Mouse (Mus musculus): Measurements from ENCODE around the gene Gm9733. TPM values are rescaled to one million over a fixed set of nuclear protein-coding genes. Genes with fewer than 3 reads are reported as not detected.
"Not testable (repeated sequence)": the region's sequence is repeated elsewhere in the genome, so short reads cannot be mapped to it uniquely, and the experiment has no call there.

The Gm9733 gene
- polyA plus RNA-seq (2012; rRNA removed) = 0.19 and 0.23 TPM in 2 replicates

- no peak within 1 kb of the TSS for H3K27ac ChIP-seq (ENCODE audit: insufficient read depth, low read depth, low read length)
- no peaks in the 10 kb centered on the region for H3K4me1 ChIP-seq (ENCODE audit: control insufficient read depth, insufficient read depth, low read length)
- H3K36me3 ChIP-seq (ENCODE audit: control insufficient read depth, insufficient read depth, low read length) = no peaks in the 10 kb centered on the region
- 86% methylated on average over 3 of the region's 3 CpGs for WGBS
- no peak for DNase-seq
- H3K4me3 ChIP-seq (ENCODE audit: insufficient read depth, low read depth, low read length) = no peak within 1 kb of the TSS
- TF ChIP-seq POLR2A (IDR thresholded peaks at IDR 0.05; ENCODE audit: low read depth, low read length) (no peak), CTCF (conservative IDR thresholded peaks at IDR 0.05; ENCODE audit: insufficient read depth, insufficient read length, low read depth, low read length) (no peak)
- no peaks in the 10 kb centered on the region for H3K27me3 ChIP-seq (replicated peaks; ENCODE audit: control insufficient read depth, insufficient read depth, low read length)
These were observed at the start of gene Gm9733 for GRCm38 (mm10) chr3:15332063-15332462. Gene Gm9733, minus strand, starts transcription at chr3:15332302.

- H3K27me3 ChIP-seq (replicated peaks; ENCODE audit: control insufficient read depth, insufficient read depth, low read length); DNase-seq; H3K4me1 ChIP-seq (ENCODE audit: control insufficient read depth, insufficient read depth, low read length); H3K4me3 ChIP-seq (ENCODE audit: insufficient read depth, low read depth, low read length); H3K36me3 ChIP-seq (ENCODE audit: control insufficient read depth, insufficient read depth, low read length); H3K27ac ChIP-seq (ENCODE audit: insufficient read depth, low read depth, low read length): not testable (repeated sequence)
- WGBS = 77% methylated on average over 3 of the region's 3 CpGs
These were observed 23.6 kb upstream of the Gm9733 start for GRCm38 (mm10) chr3:15355690-15356089.

GRCm38 (mm10) chr3:15350318-15350717 is 18.2 kb upstream of the Gm9733 start:
- 89% methylated on average over 1 of the region's 2 CpGs for WGBS
- H3K36me3 ChIP-seq (ENCODE audit: control insufficient read depth, insufficient read depth, low read length); DNase-seq; H3K4me3 ChIP-seq (ENCODE audit: insufficient read depth, low read depth, low read length); H3K27ac ChIP-seq (ENCODE audit: insufficient read depth, low read depth, low read length); H3K4me1 ChIP-seq (ENCODE audit: control insufficient read depth, insufficient read depth, low read length); H3K27me3 ChIP-seq (replicated peaks; ENCODE audit: control insufficient read depth, insufficient read depth, low read length): not testable (repeated sequence)

- H3K4me3 ChIP-seq (ENCODE audit: insufficient read depth, low read depth, low read length); H3K36me3 ChIP-seq (ENCODE audit: control insufficient read depth, insufficient read depth, low read length); DNase-seq; H3K27me3 ChIP-seq (replicated peaks; ENCODE audit: control insufficient read depth, insufficient read depth, low read length); H3K27ac ChIP-seq (ENCODE audit: insufficient read depth, low read depth, low read length); H3K4me1 ChIP-seq (ENCODE audit: control insufficient read depth, insufficient read depth, low read length): not testable (repeated sequence)
- WGBS = 51% methylated on average over 3 of the region's 3 CpGs
These were observed 13.5 kb upstream of the Gm9733 start for GRCm38 (mm10) chr3:15345606-15346005.

GRCm38 (mm10) chr3:15340287-15340686 is 8.2 kb upstream of the Gm9733 start:
- no peaks in the 10 kb centered on the region for H3K4me1 ChIP-seq (ENCODE audit: control insufficient read depth, insufficient read depth, low read length)
- no peak overlapping the region for H3K4me3 ChIP-seq (ENCODE audit: insufficient read depth, low read depth, low read length)
- 59% methylated on average over 1 of the region's 1 CpGs for WGBS
- no peaks in the 10 kb centered on the region for H3K27me3 ChIP-seq (replicated peaks; ENCODE audit: control insufficient read depth, insufficient read depth, low read length)
- no peaks in the 10 kb centered on the region for H3K36me3 ChIP-seq (ENCODE audit: control insufficient read depth, insufficient read depth, low read length)
- DNase-seq = no peak
- H3K27ac ChIP-seq (ENCODE audit: insufficient read depth, low read depth, low read length) = no peak overlapping the region
- no peak for TF ChIP-seq CTCF (conservative IDR thresholded peaks at IDR 0.05; ENCODE audit: insufficient read depth, insufficient read length, low read depth, low read length)
- no peak for TF ChIP-seq POLR2A (IDR thresholded peaks at IDR 0.05; ENCODE audit: low read depth, low read length)

GRCm38 (mm10) chr3:15334182-15334581 is 2.1 kb upstream of the Gm9733 start:
- H3K4me1 ChIP-seq (ENCODE audit: control insufficient read depth, insufficient read depth, low read length) = no peaks in the 10 kb centered on the region
- no peak for TF ChIP-seq POLR2A (IDR thresholded peaks at IDR 0.05; ENCODE audit: low read depth, low read length)
- no peak overlapping the region for H3K27ac ChIP-seq (ENCODE audit: insufficient read depth, low read depth, low read length)
- no peaks in the 10 kb centered on the region for H3K36me3 ChIP-seq (ENCODE audit: control insufficient read depth, insufficient read depth, low read length)
- H3K4me3 ChIP-seq (ENCODE audit: insufficient read depth, low read depth, low read length) = no peak overlapping the region
- DNase-seq = no peak
- H3K27me3 ChIP-seq (replicated peaks; ENCODE audit: control insufficient read depth, insufficient read depth, low read length) = no peaks in the 10 kb centered on the region
- WGBS = 69% methylated on average over 2 of the region's 2 CpGs

- no peak overlapping the region for H3K27ac ChIP-seq (ENCODE audit: insufficient read depth, low read depth, low read length)
- WGBS = 64% methylated on average over 3 of the region's 3 CpGs
- no peak for DNase-seq
- TF ChIP-seq POLR2A (IDR thresholded peaks at IDR 0.05; ENCODE audit: low read depth, low read length) = no peak
- H3K4me1 ChIP-seq (ENCODE audit: control insufficient read depth, insufficient read depth, low read length) = no peaks in the 10 kb centered on the region
- H3K27me3 ChIP-seq (replicated peaks; ENCODE audit: control insufficient read depth, insufficient read depth, low read length) = no peaks in the 10 kb centered on the region
- no peaks in the 10 kb centered on the region for H3K36me3 ChIP-seq (ENCODE audit: control insufficient read depth, insufficient read depth, low read length)
- no peak overlapping the region for H3K4me3 ChIP-seq (ENCODE audit: insufficient read depth, low read depth, low read length)
These were observed 557 bp downstream of the Gm9733 start for GRCm38 (mm10) chr3:15331545-15331944.

- TF ChIP-seq POLR2A (IDR thresholded peaks at IDR 0.05; ENCODE audit: low read depth, low read length) (no peak), CTCF (conservative IDR thresholded peaks at IDR 0.05; ENCODE audit: insufficient read depth, insufficient read length, low read depth, low read length) (no peak)
- Histone ChIP-seq H3K4me3 (ENCODE audit: insufficient read depth, low read depth, low read length) (no peak overlapping the region), H3K27me3 (replicated peaks; ENCODE audit: control insufficient read depth, insufficient read depth, low read length) (no peaks in the 10 kb centered on the region), H3K36me3 (ENCODE audit: control insufficient read depth, insufficient read depth, low read length) (no peaks in the 10 kb centered on the region), H3K4me1 (ENCODE audit: control insufficient read depth, insufficient read depth, low read length) (no peaks in the 10 kb centered on the region), H3K27ac (ENCODE audit: insufficient read depth, low read depth, low read length) (no peak overlapping the region)
- no peak for DNase-seq
These were observed 2.6 kb downstream of the Gm9733 start for GRCm38 (mm10) chr3:15329549-15329948.

Data from kidney, adult 2 months (tissue).